Mouse (Mus musculus): ENCODE measurements around the gene Opa1. TPM values are rescaled to one million over a fixed set of nuclear protein-coding genes. Genes with fewer than 3 reads are reported as not detected.

The Opa1 gene
- total and polyA plus RNA-seq, 3 experiments = 27.0 to 163 (median 143) TPM

DNA sequence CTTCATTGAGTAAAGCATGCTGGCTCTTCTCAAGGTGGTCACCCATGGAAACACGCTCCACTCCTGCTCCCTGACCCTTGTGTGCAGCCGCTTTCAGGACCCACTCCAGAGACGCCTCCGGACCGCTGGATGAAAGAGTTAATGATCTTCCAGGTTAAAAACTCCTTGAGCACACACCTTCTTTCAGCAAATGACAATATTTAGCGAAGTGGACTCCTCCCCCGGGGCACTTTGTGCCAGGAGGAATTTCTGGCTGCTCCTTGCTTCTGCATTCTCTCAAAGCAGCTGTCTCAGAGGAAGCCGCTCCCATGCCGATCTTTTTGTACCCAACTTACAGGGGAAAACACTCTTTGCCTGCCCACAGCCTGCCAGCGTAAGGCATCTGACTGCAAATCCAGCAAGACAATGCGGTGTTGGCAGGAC, 37.9 kb upstream of the Opa1 start:
- TF ChIP-seq EP300 (IDR thresholded peaks at IDR 0.05; ENCODE audit: insufficient read depth, low read depth, low read length) (no peak), POLR2A (IDR thresholded peaks at IDR 0.05; ENCODE audit: insufficient read depth, low read depth, low read length) (no peak)
- H3K4me1 ChIP-seq (ENCODE audit: control insufficient read depth, insufficient read depth, low read length) = no peaks in the 10 kb centered on the region; the same call in 1 of the 2 replicates
- H3K27ac ChIP-seq = no peak overlapping the region
- no peak overlapping the region for H3K4me3 ChIP-seq
- WGBS = 57% methylated on average over 11 of the region's 11 CpGs
- no peaks in the 10 kb centered on the region for H3K79me2 ChIP-seq (replicated peaks; ENCODE audit: control insufficient read depth, insufficient read depth, low read length)
- intact Hi-C loops (cut with DNase I) = no loop called here
- no peak overlapping the region for H3K9ac ChIP-seq (ENCODE audit: low read depth, low read length)
- H3K27me3 ChIP-seq (ENCODE audit: control insufficient read depth, insufficient read depth, low read length) = no peaks in the 10 kb centered on the region
- no peak for DNase-seq
- H3K36me3 ChIP-seq (ENCODE audit: control insufficient read depth, insufficient read depth, low read length) = no peaks in the 10 kb centered on the region

DNA sequence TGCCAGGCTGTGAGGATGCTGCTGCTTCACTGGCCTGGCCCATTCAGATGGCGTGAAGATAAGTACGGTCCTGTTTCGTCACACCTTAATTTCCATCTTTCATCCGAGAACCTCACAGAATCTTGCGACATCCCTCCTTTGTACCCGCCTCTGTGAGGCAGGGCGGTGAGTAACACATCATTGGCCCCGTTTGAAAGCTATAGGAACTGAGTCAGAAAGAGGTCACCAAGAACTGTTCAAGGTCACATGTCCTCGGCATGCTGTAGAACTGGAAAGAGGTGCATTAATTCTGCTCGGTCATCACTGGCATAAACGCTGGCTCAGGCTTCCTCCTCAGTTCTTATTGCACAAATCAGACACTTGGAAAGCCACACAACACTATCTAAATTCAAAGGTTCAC, 34.3 kb upstream of the Opa1 start, which contains the start of gene Atp13a4:
TSS of gene Atp13a4 (minus strand) at position 36 of the 400 bp plus-strand sequence.
- Histone ChIP-seq H3K27me3 (ENCODE audit: control insufficient read depth, insufficient read depth, low read length) (no peaks in the 10 kb centered on the region), H3K4me3 (no peak within 1 kb of the TSS), H3K4me1 (ENCODE audit: control insufficient read depth, insufficient read depth, low read length) (no peaks in the 10 kb centered on the region; the same call in 1 of the 2 replicates), H3K79me2 (replicated peaks; ENCODE audit: control insufficient read depth, insufficient read depth, low read length) (no peaks in the 10 kb centered on the region), H3K27ac (no peak within 1 kb of the TSS), H3K9ac (ENCODE audit: low read depth, low read length) (no peak within 1 kb of the TSS), H3K36me3 (ENCODE audit: control insufficient read depth, insufficient read depth, low read length) (no peaks in the 10 kb centered on the region)
- WGBS = 78% methylated on average over 11 of the region's 11 CpGs
- no peak for DNase-seq
- TF ChIP-seq CTCF (IDR thresholded peaks at IDR 0.05) (no peak), EP300 (IDR thresholded peaks at IDR 0.05; ENCODE audit: insufficient read depth, low read depth, low read length) (no peak), POLR2A (IDR thresholded peaks at IDR 0.05; ENCODE audit: insufficient read depth, low read depth, low read length) (no peak)
- intact Hi-C loops (cut with DNase I) = no loop called here

DNA sequence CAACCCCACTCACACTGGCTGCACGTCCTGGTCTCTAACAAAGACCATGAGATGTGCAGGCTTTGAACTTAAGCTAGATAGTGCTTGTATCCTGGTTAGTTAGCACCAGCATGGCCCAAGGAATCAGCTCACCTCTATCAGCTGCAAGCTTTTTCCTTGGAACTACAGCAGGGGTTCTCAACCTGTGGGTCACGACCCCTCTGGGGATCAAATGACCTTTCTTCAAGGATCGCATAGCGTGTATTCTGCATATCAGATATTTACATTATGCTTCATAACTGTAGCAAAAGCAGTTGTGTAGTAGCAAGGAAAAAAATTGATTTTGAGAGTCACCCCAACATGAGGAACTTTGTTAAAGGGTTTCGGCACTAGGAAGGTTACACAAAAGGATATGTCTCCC, 19.5 kb upstream of the Opa1 start:
- no peaks in the 10 kb centered on the region for H3K4me1 ChIP-seq (ENCODE audit: control insufficient read depth, insufficient read depth, low read length)
- H3K4me3 ChIP-seq = no peak overlapping the region
- no peaks in the 10 kb centered on the region for H3K36me3 ChIP-seq (ENCODE audit: control insufficient read depth, insufficient read depth, low read length)
- H3K79me2 ChIP-seq (replicated peaks; ENCODE audit: control insufficient read depth, insufficient read depth, low read length) = no peaks in the 10 kb centered on the region
- H3K9ac ChIP-seq (ENCODE audit: low read depth, low read length) = no peak overlapping the region
- intact Hi-C loops (cut with DNase I) = loop anchor here (5.0 to 10.0 kb wide), 4 partner anchors 105 to 967 kb away; no protein-coding TSS in a partner anchor
- TF ChIP-seq CTCF (IDR thresholded peaks at IDR 0.05) (no peak), EP300 (IDR thresholded peaks at IDR 0.05; ENCODE audit: insufficient read depth, low read depth, low read length) (no peak), POLR2A (IDR thresholded peaks at IDR 0.05; ENCODE audit: insufficient read depth, low read depth, low read length) (no peak)
- WGBS = 80% methylated on average over 5 of the region's 5 CpGs
- no peaks in the 10 kb centered on the region for H3K27me3 ChIP-seq (ENCODE audit: control insufficient read depth, insufficient read depth, low read length)
- no peak for DNase-seq
- no peak overlapping the region for H3K27ac ChIP-seq

DNA sequence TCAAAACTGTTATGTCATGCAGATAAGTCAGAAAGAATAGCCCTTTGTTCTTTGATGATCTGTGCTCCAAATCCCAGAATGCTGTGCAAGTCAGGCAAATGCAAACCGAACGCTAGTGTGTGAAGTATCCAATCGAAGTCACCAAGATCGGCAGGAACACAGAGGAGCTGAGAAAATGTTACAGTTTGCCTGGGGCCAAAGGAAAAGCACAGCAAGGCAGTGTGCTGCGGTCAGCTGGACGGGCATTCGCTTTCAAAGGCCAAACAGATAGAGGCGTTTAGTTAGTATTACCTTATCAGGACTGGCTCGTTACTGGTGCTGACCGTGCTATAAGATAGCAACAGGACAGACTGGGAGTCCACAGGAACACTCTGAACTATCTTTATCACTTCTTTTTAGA, 18.7 kb upstream of the Opa1 start:
- Histone ChIP-seq H3K27ac (no peak overlapping the region), H3K27me3 (ENCODE audit: control insufficient read depth, insufficient read depth, low read length) (no peaks in the 10 kb centered on the region), H3K79me2 (replicated peaks; ENCODE audit: control insufficient read depth, insufficient read depth, low read length) (no peaks in the 10 kb centered on the region), H3K4me3 (peak overlapping the region; percentile 22; the same call in 1 of the 2 replicates), H3K36me3 (ENCODE audit: control insufficient read depth, insufficient read depth, low read length) (no peaks in the 10 kb centered on the region), H3K9ac (ENCODE audit: low read depth, low read length) (no peak overlapping the region), H3K4me1 (ENCODE audit: control insufficient read depth, insufficient read depth, low read length) (no peaks in the 10 kb centered on the region)
- no peak for TF ChIP-seq EP300 (IDR thresholded peaks at IDR 0.05; ENCODE audit: insufficient read depth, low read depth, low read length)
- TF ChIP-seq CTCF (IDR thresholded peaks at IDR 0.05) = no peak
- no peak for TF ChIP-seq POLR2A (IDR thresholded peaks at IDR 0.05; ENCODE audit: insufficient read depth, low read depth, low read length)
- intact Hi-C loops (cut with DNase I) = loop anchor here (5.0 to 10.0 kb wide), 2 partner anchors 106 to 968 kb away; no protein-coding TSS in a partner anchor
- WGBS = 14% methylated on average over 10 of the region's 10 CpGs
- no peak for DNase-seq

DNA sequence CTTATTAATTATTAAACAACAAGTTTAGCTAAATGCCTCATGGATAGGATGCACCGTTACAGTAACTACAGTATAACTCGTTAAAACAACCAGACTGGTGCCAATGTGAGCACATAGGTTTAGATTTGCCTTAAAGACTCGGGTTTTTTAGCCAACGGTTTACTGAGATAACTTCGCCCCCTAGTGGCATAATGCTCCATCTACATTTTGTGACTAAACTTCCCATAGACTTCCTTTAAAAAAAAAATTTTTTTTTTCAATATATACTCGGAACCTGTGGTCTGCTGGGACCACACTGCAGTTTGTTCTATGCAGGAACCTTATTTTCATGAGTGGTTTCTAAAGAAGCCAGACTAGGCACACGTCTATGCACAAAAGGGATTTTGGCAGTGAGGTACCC, 18.3 kb upstream of the Opa1 start:
- no peak for DNase-seq
- no peaks in the 10 kb centered on the region for H3K27me3 ChIP-seq (ENCODE audit: control insufficient read depth, insufficient read depth, low read length)
- H3K9ac ChIP-seq (ENCODE audit: low read depth, low read length) = no peak overlapping the region
- no peaks in the 10 kb centered on the region for H3K4me1 ChIP-seq (ENCODE audit: control insufficient read depth, insufficient read depth, low read length)
- TF ChIP-seq POLR2A (IDR thresholded peaks at IDR 0.05; ENCODE audit: insufficient read depth, low read depth, low read length) (no peak), CTCF (IDR thresholded peaks at IDR 0.05) (peak; percentile 85)
- intact Hi-C loops (cut with DNase I) = loop anchor here (1.0 to 10.0 kb wide), 3 partner anchors 106 to 969 kb away; no protein-coding TSS in a partner anchor
- H3K79me2 ChIP-seq (replicated peaks; ENCODE audit: control insufficient read depth, insufficient read depth, low read length) = no peaks in the 10 kb centered on the region
- H3K4me3 ChIP-seq = no peak overlapping the region; the same call in 1 of the 2 replicates
- H3K36me3 ChIP-seq (ENCODE audit: control insufficient read depth, insufficient read depth, low read length) = no peaks in the 10 kb centered on the region
- WGBS = 3% methylated on average over 7 of the region's 7 CpGs
- H3K27ac ChIP-seq = no peak overlapping the region

DNA sequence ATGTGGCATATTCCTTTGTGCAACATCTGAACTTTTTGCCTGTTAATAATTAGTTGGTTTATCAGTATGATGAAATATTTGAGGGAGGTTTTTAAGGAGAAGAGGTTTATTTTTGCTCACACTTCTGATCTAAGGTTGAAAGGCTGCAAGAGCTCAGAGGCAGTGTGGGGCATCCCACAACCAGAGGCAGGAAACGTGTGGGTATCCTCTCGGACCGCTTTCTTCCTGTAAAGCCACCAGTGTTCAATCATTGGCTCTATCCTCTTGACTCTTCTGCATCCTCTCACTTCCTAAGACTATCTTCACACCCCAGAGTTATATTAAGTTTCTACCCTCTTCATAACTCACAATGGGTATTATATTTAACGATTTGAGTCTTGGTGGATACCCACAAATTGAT, 5.1 kb upstream of the Opa1 start:
- Histone ChIP-seq H3K4me3 (no peak overlapping the region), H3K27me3 (ENCODE audit: control insufficient read depth, insufficient read depth, low read length) (no peaks in the 10 kb centered on the region), H3K9ac (ENCODE audit: low read depth, low read length) (no peak overlapping the region), H3K79me2 (replicated peaks; ENCODE audit: control insufficient read depth, insufficient read depth, low read length) (no peaks in the 10 kb centered on the region), H3K27ac (no peak overlapping the region), H3K4me1 (ENCODE audit: control insufficient read depth, insufficient read depth, low read length) (no peaks in the 10 kb centered on the region), H3K36me3 (ENCODE audit: control insufficient read depth, insufficient read depth, low read length) (no peaks in the 10 kb centered on the region)
- 42% methylated on average over 4 of the region's 4 CpGs for WGBS
- DNase-seq = no peak
- TF ChIP-seq CTCF (IDR thresholded peaks at IDR 0.05) (no peak), POLR2A (IDR thresholded peaks at IDR 0.05; ENCODE audit: insufficient read depth, low read depth, low read length) (no peak), EP300 (IDR thresholded peaks at IDR 0.05; ENCODE audit: insufficient read depth, low read depth, low read length) (no peak)
- intact Hi-C loops (cut with DNase I) = no loop called here

Measured in heart, adult 2 months (tissue).